10 mouse cellular contexts compared by ENCODE assay signal in the genomic region with DNA sequence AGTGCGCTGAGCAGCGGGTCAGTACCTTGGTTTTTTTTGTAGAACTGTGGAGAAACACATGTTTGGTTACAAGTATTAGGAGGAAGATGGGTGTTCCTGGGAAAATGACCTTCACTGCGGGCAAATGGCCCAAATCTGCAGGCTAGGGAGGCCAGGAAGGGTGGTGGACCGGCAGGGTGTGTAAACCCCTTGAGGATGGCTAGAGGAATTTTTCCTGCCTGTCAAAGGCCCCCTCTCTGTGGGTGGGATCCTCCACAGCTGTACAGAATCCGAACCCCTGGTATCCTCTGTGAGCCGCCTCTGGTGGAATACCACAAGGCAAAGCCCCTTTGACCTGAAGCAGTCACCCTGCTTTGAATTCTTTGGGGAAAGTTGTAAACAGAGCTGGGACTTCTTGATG.
DNase-seq lines count a peak whose midpoint lies in the region; ATAC-seq lines count a peak whose summit lies in the region.
"Had no signal": no experiment of that assay in that cellular context is flagged by ENCODE, and none has a peak within 500 bp of the region (broad histone marks: within the 10 kb centered on the region; RNA-seq: fewer than 3 reads in every experiment).

No protein-coding gene starts in this region.

- no peak overlapping the region for H3K4me3 ChIP-seq in lung, embryonic 15.5 days
- H3K4me3 ChIP-seq in intestine, embryonic 16.5 days (ENCODE audit: low read length), result no peak overlapping the region
- H3K4me3 ChIP-seq: forebrain, embryonic 12.5 days had no signal

- no peak overlapping the region for H3K9ac ChIP-seq in lung, embryonic 15.5 days
- H3K9ac ChIP-seq in intestine, embryonic 16.5 days (ENCODE audit: low read depth, low read length), result no peak overlapping the region
- H3K9ac ChIP-seq: forebrain, embryonic 12.5 days had no signal

- H3K36me3 ChIP-seq in lung, embryonic 15.5 days, result no peaks in the 10 kb centered on the region
- H3K36me3 ChIP-seq in intestine, embryonic 16.5 days (ENCODE audit: control insufficient read depth, insufficient read depth, low read length), result no peaks in the 10 kb centered on the region
- H3K36me3 ChIP-seq: forebrain, embryonic 12.5 days had no signal

- H3K4me1 ChIP-seq in lung, embryonic 15.5 days, result peaks cover 30% of the 10 kb centered on the region
- peaks cover 12% of the 10 kb centered on the region for H3K4me1 ChIP-seq in intestine, embryonic 16.5 days (ENCODE audit: control insufficient read depth, insufficient read depth, low read length)
- H3K4me1 ChIP-seq: forebrain, embryonic 12.5 days had no signal

- H3K4me2 ChIP-seq in lung, embryonic 15.5 days, result no peak overlapping the region
- H3K4me2 ChIP-seq in intestine, embryonic 16.5 days (ENCODE audit: low read depth, low read length), result no peak overlapping the region
- H3K4me2 ChIP-seq: forebrain, embryonic 12.5 days had no signal

- 32% methylated on average over 6 of the region's 6 CpGs for WGBS in lung, embryonic 15.5 days
- 60% methylated on average over 6 of the region's 6 CpGs for WGBS in intestine, embryonic 16.5 days

- ATAC-seq in lung, embryonic 15.5 days (ENCODE audit: borderline replicate concordance, extremely low read depth, low FRiP score, low TSS enrichment), result peak; percentile 63
- 0 out of 2 replicates have a peak, but pooled peaks have one; percentile 15 for ATAC-seq in intestine, embryonic 16.5 days
- ATAC-seq: activated CD4-positive, CD25-positive, alpha-beta regulatory T cell, adult 4 months had no signal

- H3K9me3 ChIP-seq in lung, embryonic 15.5 days, result no peaks in the 10 kb centered on the region
- H3K9me3 ChIP-seq in intestine, embryonic 16.5 days (ENCODE audit: control insufficient read depth, low read length), result no peaks in the 10 kb centered on the region
- H3K9me3 ChIP-seq: forebrain, embryonic 12.5 days had no signal

- DNase-seq in lung, postnatal 25 days (ENCODE audit: low spot score), result no peak
- DNase-seq in gastrocnemius, postnatal 25 days, result peak; percentile 25
- DNase-seq in heart, adult 9 months (ENCODE audit: low spot score in 2 of 2), result peak; percentile 80 to 83
- DNase-seq in right cerebral cortex, postnatal 36 days (ENCODE audit: low spot score in 2 of 2), result no peak
- no peak for DNase-seq in spleen, adult 12 weeks (ENCODE audit: low spot score)
- DNase-seq: left cerebral cortex, postnatal 4 days had no signal

- no peaks in the 10 kb centered on the region for H3K27me3 ChIP-seq in lung, embryonic 15.5 days
- no peaks in the 10 kb centered on the region for H3K27me3 ChIP-seq in intestine, embryonic 16.5 days (replicated peaks; ENCODE audit: control insufficient read depth, insufficient read depth, low read length)
- H3K27me3 ChIP-seq: forebrain, embryonic 12.5 days had no signal

- H3K27ac ChIP-seq in lung, embryonic 15.5 days, result peak overlapping the region; percentile 83; the same call in 1 of the 2 replicates
- no peak overlapping the region for H3K27ac ChIP-seq in intestine, embryonic 16.5 days (ENCODE audit: low read length)
- H3K27ac ChIP-seq: forebrain, embryonic 12.5 days had no signal

Comparison
In these comparisons a context has a peak if more than half of its experiments do, and no peak if none do; other contexts are left out.
1. DNase-seq: peak in gastrocnemius, postnatal 25 days (single experiment) and heart, adult 9 months (2 of 2); none in lung, postnatal 25 days (single experiment), right cerebral cortex, postnatal 36 days (0 of 2) and spleen, adult 12 weeks (single experiment).